Mouse (Mus musculus): ENCODE measurements at regions not wholly inside any gene's neighbourhood (a gene's known extent, or its start where the extent isn't known, plus 50 kb on each side); places are given as distances from the start of the nearest gene placed in this dataset.

GRCm38 (mm10) chr10:84021167-84022120 is 298.8 kb downstream of the 1500009L16Rik start:
- 81% methylated on average over 12 of the region's 12 CpGs for WGBS
- H3K9me3 ChIP-seq: no peaks in the 10 kb centered on the region
- H3K36me3 ChIP-seq (replicated peaks): no peaks in the 10 kb centered on the region
- H3K27me3 ChIP-seq (ENCODE audit: poor library complexity, severe bottlenecking): no peaks in the 10 kb centered on the region
- peak overlapping the region; percentile 59; the same call in 1 of the 2 replicates for H3K27ac ChIP-seq
- peaks cover 35% of the 10 kb centered on the region for H3K4me1 ChIP-seq
- H3K4me3 ChIP-seq: no peak overlapping the region
- DNase-seq (ENCODE audit: extremely low spot score, low spot score): no peak

- Histone ChIP-seq H3K4me1 (peaks cover 30% of the 10 kb centered on the region), H3K27me3 (ENCODE audit: poor library complexity, severe bottlenecking) (no peaks in the 10 kb centered on the region), H3K27ac (no peak overlapping the region), H3K4me3 (no peak overlapping the region), H3K36me3 (replicated peaks) (no peaks in the 10 kb centered on the region), H3K9me3 (peaks cover 10% of the 10 kb centered on the region; the same call in 1 of the 2 replicates)
- WGBS: 87% methylated on average over 4 of the region's 4 CpGs
- no peak for DNase-seq (ENCODE audit: extremely low spot score, low spot score)
These were observed 301.6 kb downstream of the 1500009L16Rik start for GRCm38 (mm10) chr10:84024294-84024693.

- H3K9me3 ChIP-seq: peaks cover 10% of the 10 kb centered on the region; the same call in 1 of the 2 replicates
- no peak for DNase-seq (ENCODE audit: extremely low spot score, low spot score)
- no peak overlapping the region for H3K27ac ChIP-seq
- no peaks in the 10 kb centered on the region for H3K36me3 ChIP-seq (replicated peaks)
- H3K27me3 ChIP-seq (ENCODE audit: poor library complexity, severe bottlenecking): no peaks in the 10 kb centered on the region
- H3K4me3 ChIP-seq: no peak overlapping the region
- 76% methylated on average over 8 of the region's 8 CpGs for WGBS
- H3K4me1 ChIP-seq: peaks cover 24% of the 10 kb centered on the region
These were observed 302.2 kb downstream of the 1500009L16Rik start for GRCm38 (mm10) chr10:84024901-84025300.

GRCm38 (mm10) chr10:84026798-84027197 is 304.1 kb downstream of the 1500009L16Rik start:
- Histone ChIP-seq H3K27ac (no peak overlapping the region), H3K4me1 (peaks cover 5% of the 10 kb centered on the region), H3K27me3 (ENCODE audit: poor library complexity, severe bottlenecking) (no peaks in the 10 kb centered on the region), H3K36me3 (replicated peaks) (no peaks in the 10 kb centered on the region), H3K9me3 (peaks cover 10% of the 10 kb centered on the region; the same call in 1 of the 2 replicates), H3K4me3 (no peak overlapping the region)
- no peak for DNase-seq (ENCODE audit: extremely low spot score, low spot score)
- 76% methylated on average over 4 of the region's 4 CpGs for WGBS

GRCm38 (mm10) chr10:84036131-84036877 is 313.6 kb downstream of the 1500009L16Rik start:
- 83% methylated on average over 11 of the region's 11 CpGs for WGBS
- H3K27ac ChIP-seq: peak overlapping the region; percentile 51; the same call in 1 of the 2 replicates

GRCm38 (mm10) chr10:84048706-84049105 is 326.0 kb downstream of the 1500009L16Rik start:
- Histone ChIP-seq H3K27ac (no peak overlapping the region), H3K9me3 (0 out of 2 replicates have a peak, but pooled peaks cover under 1% of the 10 kb centered on the region), H3K4me1 (no peaks in the 10 kb centered on the region), H3K27me3 (ENCODE audit: poor library complexity, severe bottlenecking) (peaks cover 3% of the 10 kb centered on the region; the same call in 1 of the 2 replicates), H3K4me3 (no peak overlapping the region), H3K36me3 (replicated peaks) (no peaks in the 10 kb centered on the region)
- 90% methylated on average over 5 of the region's 5 CpGs for WGBS
- DNase-seq (ENCODE audit: extremely low spot score, low spot score): no peak

More at GRCm38 (mm10) chr10:84036131-84036877, 313.6 kb downstream of the 1500009L16Rik start:
- Histone ChIP-seq H3K4me3 (no peak overlapping the region), H3K36me3 (replicated peaks) (no peaks in the 10 kb centered on the region), H3K27me3 (ENCODE audit: poor library complexity, severe bottlenecking) (no peaks in the 10 kb centered on the region), H3K4me1 (peaks cover 7% of the 10 kb centered on the region), H3K9me3 (no peaks in the 10 kb centered on the region)
- DNase-seq (ENCODE audit: extremely low spot score, low spot score): no peak

GRCm38 (mm10) chr10:84052696-84053095 is 330.0 kb downstream of the 1500009L16Rik start:
- no peak for DNase-seq (ENCODE audit: extremely low spot score, low spot score)
- H3K9me3 ChIP-seq: no peaks in the 10 kb centered on the region
- H3K4me1 ChIP-seq: peaks cover 32% of the 10 kb centered on the region
- H3K4me3 ChIP-seq: no peak overlapping the region
- WGBS: 89% methylated on average over 8 of the region's 8 CpGs
- peaks cover 3% of the 10 kb centered on the region; the same call in 1 of the 2 replicates for H3K27me3 ChIP-seq (ENCODE audit: poor library complexity, severe bottlenecking)
- no peaks in the 10 kb centered on the region for H3K36me3 ChIP-seq (replicated peaks)
- no peak overlapping the region for H3K27ac ChIP-seq

GRCm38 (mm10) chr10:84054551-84055336 is 332.1 kb downstream of the 1500009L16Rik start:
- Histone ChIP-seq H3K4me3 (no peak overlapping the region), H3K9me3 (no peaks in the 10 kb centered on the region), H3K36me3 (replicated peaks) (no peaks in the 10 kb centered on the region), H3K27ac (peak overlapping the region; percentile 51), H3K4me1 (peaks cover 44% of the 10 kb centered on the region), H3K27me3 (ENCODE audit: poor library complexity, severe bottlenecking) (0 out of 2 replicates have a peak, but pooled peaks cover 6% of the 10 kb centered on the region)
- DNase-seq (ENCODE audit: extremely low spot score, low spot score): no peak
- WGBS: 81% methylated on average over 6 of the region's 6 CpGs

- H3K27me3 ChIP-seq (ENCODE audit: poor library complexity, severe bottlenecking): 0 out of 2 replicates have a peak, but pooled peaks cover 6% of the 10 kb centered on the region
- no peak overlapping the region for H3K4me3 ChIP-seq
- peak overlapping the region; percentile 51 for H3K27ac ChIP-seq
- H3K36me3 ChIP-seq (replicated peaks): no peaks in the 10 kb centered on the region
- WGBS: 80% methylated on average over 10 of the region's 10 CpGs
- peaks cover 52% of the 10 kb centered on the region for H3K4me1 ChIP-seq
- H3K9me3 ChIP-seq: no peaks in the 10 kb centered on the region
- DNase-seq (ENCODE audit: extremely low spot score, low spot score): no peak
These were observed 332.9 kb downstream of the 1500009L16Rik start for GRCm38 (mm10) chr10:84055402-84056167.

GRCm38 (mm10) chr10:84056323-84057169 is 333.9 kb downstream of the 1500009L16Rik start:
- H3K27me3 ChIP-seq (ENCODE audit: poor library complexity, severe bottlenecking): 0 out of 2 replicates have a peak, but pooled peaks cover 6% of the 10 kb centered on the region
- peaks cover 62% of the 10 kb centered on the region for H3K4me1 ChIP-seq
- H3K36me3 ChIP-seq (replicated peaks): no peaks in the 10 kb centered on the region
- no peaks in the 10 kb centered on the region for H3K9me3 ChIP-seq
- peak overlapping the region; percentile 26; the same call in 1 of the 2 replicates for H3K27ac ChIP-seq
- no peak for DNase-seq (ENCODE audit: extremely low spot score, low spot score)
- no peak overlapping the region for H3K4me3 ChIP-seq
- 86% methylated on average over 14 of the region's 14 CpGs for whole genome bisulfite sequencing

- H3K4me3 ChIP-seq: no peak overlapping the region
- H3K27ac ChIP-seq: peak overlapping the region; percentile 40; the same call in 1 of the 2 replicates
- no peak for DNase-seq (ENCODE audit: extremely low spot score, low spot score)
- H3K36me3 ChIP-seq (replicated peaks): no peaks in the 10 kb centered on the region
- H3K4me1 ChIP-seq: peaks cover 65% of the 10 kb centered on the region
- WGBS: 96% methylated on average over 2 of the region's 2 CpGs
- H3K9me3 ChIP-seq: no peaks in the 10 kb centered on the region
- 0 out of 2 replicates have a peak, but pooled peaks cover 6% of the 10 kb centered on the region for H3K27me3 ChIP-seq (ENCODE audit: poor library complexity, severe bottlenecking)
These were observed 335.6 kb downstream of the 1500009L16Rik start for GRCm38 (mm10) chr10:84058301-84058700.
